Mouse (Mus musculus) myocyte (in vitro differentiated cells): ENCODE measurements around the gene Aldh1b1.

Source experiments
- MAX ChIP-seq: IDR thresholded peaks from one replicate; pipeline ENCODE4 v1.6.1; 2011; ENCODE audit warnings: low read depth, mild to moderate bottlenecking, control low read depth
- SRF ChIP-seq: IDR thresholded peaks from one replicate; pipeline ENCODE4 v1.6.1; 2011; ENCODE audit warnings: low read depth; ENCODE audit not compliant: control insufficient read depth, insufficient read length

DNA sequence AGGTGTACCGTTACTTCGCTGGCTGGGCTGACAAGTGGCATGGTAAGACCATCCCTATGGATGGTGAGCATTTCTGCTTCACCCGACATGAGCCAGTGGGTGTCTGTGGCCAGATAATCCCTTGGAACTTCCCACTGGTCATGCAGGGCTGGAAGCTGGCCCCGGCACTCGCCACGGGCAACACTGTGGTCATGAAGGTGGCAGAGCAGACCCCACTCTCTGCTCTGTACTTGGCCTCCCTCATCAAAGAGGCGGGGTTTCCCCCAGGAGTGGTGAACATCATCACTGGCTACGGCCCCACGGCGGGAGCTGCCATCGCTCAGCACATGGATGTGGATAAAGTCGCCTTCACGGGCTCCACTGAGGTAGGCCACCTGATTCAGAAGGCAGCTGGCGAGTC lies 4.1 kb downstream of the Aldh1b1 start:
- TF ChIP-seq SRF: no peak
- no peak for TF ChIP-seq MAX
